Mouse (Mus musculus) spleen, embryonic (tissue): ENCODE data around the gene Slc25a38.

Experiments
- CTCF ChIA-PET: fragments of 350-600 bp; sonication (Branson Sonifier 250); formaldehyde crosslinking; loops from one replicate; lab custom pipeline; 2022; lab: Charles Lee

The Slc25a38 gene

GRCm38 (mm10) chr9:120110211-120111018 lies at the start of gene Slc25a38:
TSS of gene Slc25a38 (plus strand) at chr9:120110374.
- CTCF ChIA-PET = interaction anchor here (0.6 to 1.1 kb wide), 3 partner anchors 13 to 35 kb away, joined by 4 to 5 read pairs (median 4); no protein-coding TSS in a partner anchor

- CTCF ChIA-PET = no interaction called here
These were observed 45.9 kb upstream of the Slc25a38 start for GRCm38 (mm10) chr9:120064317-120064716.

- CTCF ChIA-PET = no interaction called here
These were observed 42.6 kb upstream of the Slc25a38 start for GRCm38 (mm10) chr9:120067609-120068008.

GRCm38 (mm10) chr9:120068047-120068446 lies 42.1 kb upstream of the Slc25a38 start:
- CTCF ChIA-PET = no interaction called here

- CTCF ChIA-PET = no interaction called here
These were observed 40.4 kb upstream of the Slc25a38 start, which contains the start of gene Cx3cr1 for GRCm38 (mm10) chr9:120069779-120070178. TSS of gene Cx3cr1 (minus strand) at chr9:120069879.

- CTCF ChIA-PET = interaction anchor here (0.6 to 0.8 kb wide), 2 partner anchors 36 to 98 kb away, joined by 3 to 6 read pairs; no protein-coding TSS in a partner anchor
These were observed 38.9 kb upstream of the Slc25a38 start for GRCm38 (mm10) chr9:120071251-120071650.

- CTCF ChIA-PET = interaction anchor here (0.6 to 1.3 kb wide), 7 partner anchors 10 to 80 kb away, joined by 3 to 8 read pairs (median 4); no protein-coding TSS in a partner anchor
These were observed 37.0 kb upstream of the Slc25a38 start for GRCm38 (mm10) chr9:120073169-120073568.

- CTCF ChIA-PET = no interaction called here
These were observed 35.7 kb upstream of the Slc25a38 start for GRCm38 (mm10) chr9:120074516-120074915.

- CTCF ChIA-PET = no interaction called here
These were observed 31.9 kb upstream of the Slc25a38 start for GRCm38 (mm10) chr9:120078241-120078640.

GRCm38 (mm10) chr9:120079901-120080300 lies 30.3 kb upstream of the Slc25a38 start:
- CTCF ChIA-PET = interaction anchor here (0.6 kb wide), 1 partner anchor 17 kb away, joined by 5 read pairs; no protein-coding TSS in a partner anchor

- CTCF ChIA-PET = no interaction called here
These were observed 29.5 kb upstream of the Slc25a38 start for GRCm38 (mm10) chr9:120080546-120081108.

- CTCF ChIA-PET = no interaction called here
These were observed 28.9 kb upstream of the Slc25a38 start for GRCm38 (mm10) chr9:120081247-120081646.

GRCm38 (mm10) chr9:120081967-120082366 lies 28.2 kb upstream of the Slc25a38 start:
- CTCF ChIA-PET = no interaction called here

GRCm38 (mm10) chr9:120082691-120083090 lies 27.5 kb upstream of the Slc25a38 start:
- CTCF ChIA-PET = no interaction called here

- CTCF ChIA-PET = interaction anchor here (0.9 kb wide), 1 partner anchor 10 kb away, joined by 8 read pairs; no protein-coding TSS in a partner anchor
These were observed 26.8 kb upstream of the Slc25a38 start for GRCm38 (mm10) chr9:120083158-120083894.

GRCm38 (mm10) chr9:120084406-120084805 lies 25.8 kb upstream of the Slc25a38 start:
- CTCF ChIA-PET = no interaction called here

- CTCF ChIA-PET = no interaction called here
These were observed 21.0 kb upstream of the Slc25a38 start for GRCm38 (mm10) chr9:120089125-120089524.

GRCm38 (mm10) chr9:120091086-120091485 lies 19.1 kb upstream of the Slc25a38 start:
- CTCF ChIA-PET = no interaction called here

GRCm38 (mm10) chr9:120091696-120092238 lies 18.4 kb upstream of the Slc25a38 start, which contains the start of gene Ccr8:
TSS of gene Ccr8 (plus strand) at chr9:120092114.
- CTCF ChIA-PET = no interaction called here

GRCm38 (mm10) chr9:120093701-120094100 lies 16.5 kb upstream of the Slc25a38 start:
- CTCF ChIA-PET = no interaction called here

- CTCF ChIA-PET = interaction anchor here (0.7 kb wide), 1 partner anchor 96 kb away, joined by 3 read pairs; no protein-coding TSS in a partner anchor
These were observed 14.3 kb upstream of the Slc25a38 start for GRCm38 (mm10) chr9:120095886-120096285.
